Mouse (Mus musculus) kidney, adult 2 months (tissue): ENCODE results near the gene Lrrc4.

Source experiments
- CTCF ChIP-seq: fragments of 200-500 bp; conservative IDR thresholded peaks from 2 replicates; pipeline ENCODE4 v1.5.1; 2011; ENCODE audit warnings: low read depth, mild to moderate bottlenecking, control low read depth, low read length, moderate library complexity, mixed read lengths; ENCODE audit not compliant: insufficient read depth, insufficient read length
- POLR2A ChIP-seq: fragments of 200-500 bp; IDR thresholded peaks from one replicate; pipeline ENCODE4 v1.6.1; 2011; ENCODE audit warnings: low read depth, low read length, control low read depth

DNA sequence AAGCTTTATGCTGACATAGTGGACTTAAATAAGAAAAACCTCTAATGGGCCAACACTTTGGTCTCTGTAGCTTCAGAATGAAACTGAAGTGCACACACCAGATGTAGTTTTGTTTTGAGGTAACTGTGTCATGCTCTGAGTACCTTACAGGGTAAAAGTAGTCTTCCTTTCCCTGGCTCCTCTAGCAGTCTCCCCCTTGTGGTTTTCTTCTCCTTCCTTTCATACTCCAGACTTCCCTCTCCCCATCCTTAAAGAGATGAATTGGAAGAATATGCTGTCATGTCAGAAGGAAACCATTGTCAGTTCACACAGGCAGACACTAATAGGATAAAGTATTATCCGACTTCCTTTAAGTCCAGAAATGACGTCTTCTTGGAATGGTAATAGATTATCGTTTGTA, 9.3 kb downstream of the Lrrc4 start:
- TF ChIP-seq CTCF (no peak), POLR2A (no peak)
